Mouse (Mus musculus) liver, embryonic 12.5 days (tissue): ENCODE results near the gene Olfr71. TPM values are rescaled to one million over a fixed set of nuclear protein-coding genes. Genes with fewer than 3 reads are reported as not detected.

Experiments
- ATAC-seq: fragments of 200-750 bp; cut with Nextera tagmentation; 2 replicates; pipeline ENCODE4 v1.8.0; 2017; ENCODE audit warnings: moderate number of reproducible peaks, mild to moderate bottlenecking, moderate library complexity
- H3K27ac ChIP-seq: fragments of 300-500 bp; sonication (generic); 2 replicates; pipeline ENCODE4 v1.5.1; 2016; ENCODE audit warnings: mild to moderate bottlenecking
- H3K27me3 ChIP-seq: fragments of 300-500 bp; sonication (generic); replicated peaks from 2 replicates; pipeline ENCODE4 v1.6.1; 2016; ENCODE audit warnings: mild to moderate bottlenecking, moderate library complexity
- H3K36me3 ChIP-seq: fragments of 300-500 bp; sonication (generic); 2 replicates; pipeline ENCODE4 v1.6.1; 2016; ENCODE audit warnings: mild to moderate bottlenecking, moderate library complexity
- H3K4me1 ChIP-seq: fragments of 300-500 bp; sonication (generic); 2 replicates; pipeline ENCODE4 v1.6.1; 2016
- H3K4me2 ChIP-seq: fragments of 300-500 bp; sonication (generic); 2 replicates; pipeline ENCODE4 v1.6.1; 2016; ENCODE audit warnings: mild to moderate bottlenecking, moderate library complexity
- H3K4me3 ChIP-seq: fragments of 300-500 bp; sonication (generic); 2 replicates; pipeline ENCODE4 v1.5.1; 2016; ENCODE audit warnings: mild to moderate bottlenecking, moderate library complexity
- H3K9ac ChIP-seq: fragments of 300-500 bp; sonication (generic); 2 replicates; pipeline ENCODE4 v1.6.1; 2016; ENCODE audit warnings: mild to moderate bottlenecking, moderate library complexity
- H3K9me3 ChIP-seq: fragments of 300-500 bp; sonication (generic); replicated peaks from 2 replicates; pipeline ENCODE4 v1.6.1; 2016; ENCODE audit warnings: mild to moderate bottlenecking, moderate library complexity
- WGBS: fragments of 180-500 bp; shearing (Covaris S2); methylation state at CpG from one replicate; pipeline ENCODE4 v1.1.7; 2016; ENCODE audit not compliant: insufficient replicate concordance; 5-methylcytosine and 5-hydroxymethylcytosine counted together
- polyA plus RNA-seq: library from polyadenylated mRNA; unstranded; fragments of >200 nt; fragmentation: Nextera tagmentation; extraction: Ambion mirVana; gene quantifications from 2 replicates; pipeline ENCODE4 v1.2.1, GENCODE M21; 2016

Gene Olfr71
- polyA plus RNA-seq, 1 experiment from 2014 or later = not detected

- H3K9ac ChIP-seq = no peak overlapping the region
- no peaks in the 10 kb centered on the region for H3K4me1 ChIP-seq
- no peak overlapping the region for H3K27ac ChIP-seq
- no peak overlapping the region for H3K4me3 ChIP-seq
- H3K9me3 ChIP-seq = no peaks in the 10 kb centered on the region
- H3K27me3 ChIP-seq = peaks cover 30% of the 10 kb centered on the region
- no peak overlapping the region for H3K4me2 ChIP-seq
- WGBS = 86% methylated on average over 8 of the region's 8 CpGs
- no peaks in the 10 kb centered on the region for H3K36me3 ChIP-seq
- no peak for ATAC-seq
Measured at GRCm38 (mm10) chr4:43703851-43704250, 6.2 kb downstream of the Olfr71 start.

- 53% methylated on average over 6 of the region's 6 CpGs for WGBS
- no peak for ATAC-seq
- no peaks in the 10 kb centered on the region for H3K9me3 ChIP-seq
- H3K27me3 ChIP-seq = peaks cover 27% of the 10 kb centered on the region
- no peak overlapping the region for H3K4me2 ChIP-seq
- H3K9ac ChIP-seq = no peak overlapping the region
- no peaks in the 10 kb centered on the region for H3K4me1 ChIP-seq
- no peaks in the 10 kb centered on the region for H3K36me3 ChIP-seq
- H3K27ac ChIP-seq = no peak overlapping the region
- no peak overlapping the region for H3K4me3 ChIP-seq
Measured at GRCm38 (mm10) chr4:43703439-43703838, 6.6 kb downstream of the Olfr71 start.

- peaks cover 2% of the 10 kb centered on the region for H3K4me1 ChIP-seq
- ATAC-seq = no peak
- WGBS = 67% methylated on average over 6 of the region's 6 CpGs
- H3K36me3 ChIP-seq = no peaks in the 10 kb centered on the region
- no peak within 1 kb of the TSS for H3K4me3 ChIP-seq
- no peak within 1 kb of the TSS for H3K27ac ChIP-seq
- H3K9me3 ChIP-seq = no peaks in the 10 kb centered on the region
- H3K27me3 ChIP-seq = peaks cover 10% of the 10 kb centered on the region; the same call in 1 of the 2 replicates
- no peak within 1 kb of the TSS for H3K4me2 ChIP-seq
- H3K9ac ChIP-seq = no peak within 1 kb of the TSS
Measured at GRCm38 (mm10) chr4:43700707-43701106, 9.3 kb downstream of the Olfr71 start, which contains the start of gene Olfr70. TSS of gene Olfr70 (minus strand) at chr4:43700807.

GRCm38 (mm10) chr4:43696561-43696960, 13.5 kb downstream of the Olfr71 start:
- ATAC-seq = no peak

GRCm38 (mm10) chr4:43695249-43695671, 14.8 kb downstream of the Olfr71 start:
- Histone ChIP-seq H3K9me3 (no peaks in the 10 kb centered on the region), H3K36me3 (no peaks in the 10 kb centered on the region), H3K4me1 (peaks cover 37% of the 10 kb centered on the region), H3K27me3 (peaks cover 13% of the 10 kb centered on the region), H3K4me3 (no peak overlapping the region), H3K9ac (no peak overlapping the region), H3K27ac (no peak overlapping the region), H3K4me2 (no peak overlapping the region)
- ATAC-seq = peak; percentile 68; the same call in 1 of the 2 replicates
- 28% methylated on average over 9 of the region's 9 CpGs for WGBS

More at GRCm38 (mm10) chr4:43696561-43696960, 13.5 kb downstream of the Olfr71 start:
- WGBS = 88% methylated on average over 13 of the region's 13 CpGs
- Histone ChIP-seq H3K36me3 (no peaks in the 10 kb centered on the region), H3K27ac (no peak overlapping the region), H3K9ac (no peak overlapping the region), H3K9me3 (no peaks in the 10 kb centered on the region), H3K4me3 (no peak overlapping the region), H3K4me2 (no peak overlapping the region), H3K27me3 (peaks cover 7% of the 10 kb centered on the region; the same call in 1 of the 2 replicates), H3K4me1 (peaks cover 37% of the 10 kb centered on the region)

- WGBS = 32% methylated on average over 1 of the region's 1 CpGs
- H3K27ac ChIP-seq = no peak overlapping the region
- H3K4me2 ChIP-seq = no peak overlapping the region
- peaks cover 19% of the 10 kb centered on the region for H3K27me3 ChIP-seq
- H3K4me3 ChIP-seq = no peak overlapping the region
- no peaks in the 10 kb centered on the region for H3K36me3 ChIP-seq
- no peaks in the 10 kb centered on the region for H3K9me3 ChIP-seq
- ATAC-seq = peak; percentile 52
- no peak overlapping the region for H3K9ac ChIP-seq
- peaks cover 37% of the 10 kb centered on the region for H3K4me1 ChIP-seq
Measured at GRCm38 (mm10) chr4:43694439-43695248, 15.4 kb downstream of the Olfr71 start.

- ATAC-seq = peak; percentile 38; the same call in 1 of the 2 replicates
- H3K36me3 ChIP-seq = no peaks in the 10 kb centered on the region
- H3K4me3 ChIP-seq = no peak overlapping the region
- no peak overlapping the region for H3K9ac ChIP-seq
- no peak overlapping the region for H3K4me2 ChIP-seq
- H3K9me3 ChIP-seq = no peaks in the 10 kb centered on the region
- no peak overlapping the region for H3K27ac ChIP-seq
- WGBS = 26% methylated on average over 5 of the region's 5 CpGs
- peaks cover 37% of the 10 kb centered on the region for H3K4me1 ChIP-seq
- H3K27me3 ChIP-seq = peaks cover 21% of the 10 kb centered on the region
Measured at GRCm38 (mm10) chr4:43693806-43694241, 16.2 kb downstream of the Olfr71 start.

- peaks cover 37% of the 10 kb centered on the region for H3K4me1 ChIP-seq
- no peak for ATAC-seq
Measured at GRCm38 (mm10) chr4:43691026-43691425, 19.0 kb downstream of the Olfr71 start.

GRCm38 (mm10) chr4:43690021-43690420, 20.0 kb downstream of the Olfr71 start:
- Histone ChIP-seq H3K4me2 (no peak overlapping the region), H3K9me3 (no peaks in the 10 kb centered on the region), H3K36me3 (no peaks in the 10 kb centered on the region), H3K27ac (no peak overlapping the region), H3K27me3 (peaks cover 14% of the 10 kb centered on the region), H3K4me1 (peaks cover 28% of the 10 kb centered on the region), H3K9ac (no peak overlapping the region), H3K4me3 (no peak overlapping the region)
- 85% methylated on average over 17 of the region's 17 CpGs for WGBS
- no peak for ATAC-seq

More at GRCm38 (mm10) chr4:43691026-43691425, 19.0 kb downstream of the Olfr71 start:
- Histone ChIP-seq H3K9ac (no peak overlapping the region), H3K27me3 (peaks cover 14% of the 10 kb centered on the region), H3K9me3 (no peaks in the 10 kb centered on the region), H3K4me2 (no peak overlapping the region), H3K36me3 (no peaks in the 10 kb centered on the region), H3K4me3 (no peak overlapping the region), H3K27ac (no peak overlapping the region)
- WGBS = 54% methylated on average over 5 of the region's 5 CpGs

GRCm38 (mm10) chr4:43679416-43680043, 30.5 kb downstream of the Olfr71 start:
- Histone ChIP-seq H3K4me3 (no peak overlapping the region), H3K27ac (no peak overlapping the region), H3K27me3 (0 out of 2 replicates have a peak, but pooled peaks cover 7% of the 10 kb centered on the region), H3K4me1 (no peaks in the 10 kb centered on the region), H3K36me3 (no peaks in the 10 kb centered on the region), H3K9me3 (no peaks in the 10 kb centered on the region), H3K4me2 (no peak overlapping the region), H3K9ac (no peak overlapping the region)
- 74% methylated on average over 7 of the region's 7 CpGs for WGBS
- no peak for ATAC-seq

GRCm38 (mm10) chr4:43678541-43678940, 31.5 kb downstream of the Olfr71 start:
- Histone ChIP-seq H3K4me1 (no peaks in the 10 kb centered on the region), H3K27ac (no peak overlapping the region), H3K27me3 (0 out of 2 replicates have a peak, but pooled peaks cover 7% of the 10 kb centered on the region), H3K4me3 (no peak overlapping the region), H3K9ac (no peak overlapping the region), H3K9me3 (no peaks in the 10 kb centered on the region), H3K36me3 (no peaks in the 10 kb centered on the region), H3K4me2 (no peak overlapping the region)
- no peak for ATAC-seq
- WGBS = 74% methylated on average over 6 of the region's 6 CpGs

GRCm38 (mm10) chr4:43675608-43676007, 34.4 kb downstream of the Olfr71 start:
- Histone ChIP-seq H3K9me3 (no peaks in the 10 kb centered on the region), H3K9ac (no peak overlapping the region), H3K4me2 (no peak overlapping the region), H3K27ac (no peak overlapping the region), H3K4me3 (no peak overlapping the region), H3K27me3 (peaks cover 17% of the 10 kb centered on the region), H3K36me3 (no peaks in the 10 kb centered on the region), H3K4me1 (no peaks in the 10 kb centered on the region)
- 48% methylated on average over 4 of the region's 4 CpGs for WGBS
- no peak for ATAC-seq
